Mouse (Mus musculus) gastrocnemius, adult 8-10 months (tissue): Measurements from ENCODE around the gene Gtpbp10. TPM values are rescaled to one million over a fixed set of nuclear protein-coding genes. Genes with fewer than 3 reads are reported as not detected.

Source experiments
- DNase-seq, 2 experiments: peaks; one replicate each; pipeline ENCODE4 v3.0.0; 2022; ENCODE audit warnings: low spot score in 2 of 2
- total RNA-seq, 4 experiments: library from RNA; stranded (reverse); gene quantifications; 2 replicates each; pipeline ENCODE4 v1.2.4; 2022

Gene Gtpbp10
- total RNA-seq, 4 experiments from 2014 or later, result 6.7 to 10.0 (median 7.6) TPM

DNA sequence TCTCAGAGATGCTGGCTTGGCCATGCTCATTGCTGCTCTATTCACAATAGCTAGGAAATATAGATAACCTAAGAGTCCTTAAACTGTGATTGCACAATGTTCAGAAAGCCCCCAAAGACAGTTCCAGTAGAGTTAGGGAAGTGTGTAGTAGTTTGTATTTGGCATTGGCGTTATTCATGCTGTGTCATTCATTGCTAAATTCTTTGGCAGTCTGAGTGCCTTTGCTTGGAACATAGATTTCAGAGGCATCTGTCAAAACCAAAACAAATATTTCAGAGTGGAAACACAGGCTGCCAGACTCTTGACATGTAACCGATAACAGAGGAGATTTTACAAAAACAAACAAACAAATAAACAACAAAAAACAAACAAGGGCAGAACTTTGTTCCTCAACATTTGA, 57.8 kb downstream of the Gtpbp10 start:
- no peak for DNase-seq

DNA sequence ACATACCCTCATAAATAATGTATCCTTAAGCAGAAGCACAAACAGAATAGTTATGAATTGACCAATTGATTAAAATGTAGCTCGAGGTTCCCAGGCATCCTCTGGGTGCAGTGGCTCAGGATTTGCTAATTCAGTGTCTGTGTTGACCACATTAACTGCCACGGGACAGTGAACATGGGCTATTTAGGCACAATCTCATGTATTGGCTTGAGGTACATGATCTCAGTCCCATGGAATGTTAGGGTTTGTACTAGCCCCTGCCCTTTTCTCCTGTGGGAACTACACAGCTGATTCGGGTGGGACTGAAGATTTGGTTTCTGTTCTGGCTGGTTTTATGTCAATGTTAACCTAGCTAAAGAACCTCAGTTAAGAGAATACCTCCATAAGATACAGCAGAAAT, 62.9 kb downstream of the Gtpbp10 start:
- DNase-seq, result no peak

DNA sequence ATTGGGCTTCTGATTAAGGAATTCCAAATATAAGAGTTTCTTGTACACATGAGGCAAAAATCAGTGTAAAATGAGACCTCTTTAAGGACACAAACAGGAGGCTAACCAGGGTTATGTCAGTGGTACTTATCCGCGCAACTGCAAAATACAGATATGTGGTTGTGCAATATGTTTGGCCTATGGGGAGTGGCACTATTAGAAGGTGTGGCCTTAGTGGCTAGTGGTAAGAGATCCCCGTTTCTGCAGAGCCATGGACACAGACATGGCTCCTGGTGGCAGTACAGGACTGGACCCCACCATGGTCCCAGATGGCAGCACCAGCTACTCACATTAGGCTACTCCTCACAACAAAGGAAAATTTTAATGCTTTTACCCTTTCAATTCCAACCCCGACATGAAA, 64.3 kb downstream of the Gtpbp10 start:
- no peak for DNase-seq

DNA sequence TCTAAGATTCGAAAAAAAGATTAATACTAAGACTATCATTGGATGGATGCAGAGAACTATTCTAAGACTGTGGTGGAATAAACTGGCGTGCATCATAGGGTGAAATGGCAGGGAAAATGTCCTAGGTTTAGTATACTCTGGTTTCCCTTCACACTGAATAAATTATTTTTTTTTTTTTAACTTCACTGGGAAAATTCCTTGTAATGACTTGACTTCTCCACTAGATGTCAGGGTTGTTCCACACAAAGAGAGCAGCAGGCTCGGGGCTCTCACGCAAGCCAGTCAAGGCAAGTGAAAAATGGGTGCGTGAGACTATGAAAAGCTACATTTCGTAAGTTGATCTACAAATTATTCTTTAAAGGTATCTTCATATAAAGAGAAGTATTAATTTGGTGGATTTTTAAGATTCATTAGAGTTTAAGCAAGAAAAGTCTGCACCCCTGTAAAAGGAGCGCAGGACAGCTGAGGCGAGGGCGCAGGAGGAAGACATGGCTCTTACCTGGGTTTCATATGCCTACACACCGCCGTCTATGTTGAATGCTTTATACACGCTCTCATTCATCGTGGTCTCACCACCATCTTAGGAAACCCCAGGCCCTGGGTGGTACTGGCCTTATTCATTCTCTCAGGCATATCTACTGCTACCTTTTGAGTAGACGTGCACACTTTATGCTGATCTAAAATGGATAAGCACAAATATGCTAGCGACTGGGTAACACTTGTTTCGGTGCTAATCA, 64.9 kb downstream of the Gtpbp10 start:
- no peak for DNase-seq

DNA sequence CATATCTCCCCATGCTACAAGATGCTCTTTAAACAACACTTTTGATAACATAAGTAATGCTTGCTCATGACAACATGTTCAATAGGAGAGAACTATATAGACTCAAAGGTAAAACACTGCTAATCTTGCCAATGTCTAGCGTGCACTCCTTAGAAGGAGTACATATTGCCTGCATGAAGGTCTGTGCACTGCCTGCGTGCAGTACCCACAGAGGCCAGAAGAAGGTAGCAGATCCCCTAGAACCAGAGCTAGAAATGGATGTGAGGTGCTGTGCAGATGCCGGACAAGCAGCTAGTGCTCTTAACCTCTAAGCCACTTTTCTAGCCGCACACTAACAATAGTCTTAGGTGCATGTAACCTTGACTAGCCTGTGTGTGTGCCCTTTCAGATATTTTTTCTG, 67.2 kb downstream of the Gtpbp10 start:
- no peak for DNase-seq

Other genes with a start within 250 kb of the Gtpbp10 start
- gene Cdk14, start 139.2 kb downstream of the Gtpbp10 start, total RNA-seq, result 1 to 10 TPM; 2.2 to 2.8 (median 2.3) TPM
- gene 1700015F17Rik, start 80.4 kb downstream of the Gtpbp10 start, total RNA-seq, result not detected
- 10 to 100 TPM; 12.1 to 15.5 (median 14.1) TPM for gene Cldn12, start 44.6 kb downstream of the Gtpbp10 start, total RNA-seq
- gene Gm8773, start 14.3 kb upstream of the Gtpbp10 start, total RNA-seq, result not detected
- gene Cfap69, start 104.7 kb upstream of the Gtpbp10 start, total RNA-seq, result under 1 TPM in 1 of 4 experiments, not detected in 3; 0.41 TPM
- under 1 TPM; 0.27 to 0.41 (median 0.37) TPM for gene Steap2, start 135.0 kb upstream of the Gtpbp10 start, total RNA-seq
- not detected for gene Steap1, start 189.8 kb upstream of the Gtpbp10 start, total RNA-seq